26 mouse cellular contexts compared by ENCODE assay signal in genomic region chr8:123199864-123200263, GRCm38 (mm10). TPM values are rescaled to one million over a fixed set of nuclear protein-coding genes. Genes with fewer than 3 reads are reported as not detected.
DNase-seq lines count a peak whose midpoint lies in the region; ATAC-seq and TF ChIP-seq lines count a peak whose summit lies in the region.
"Had no signal": no experiment of that assay in that cellular context is flagged by ENCODE, and none has a peak within 500 bp of the region (broad histone marks: within the 10 kb centered on the region; RNA-seq: fewer than 3 reads in every experiment).

No protein-coding gene starts in this region.

- peak; percentile 33; the same call in 1 of the 2 replicates for TF ChIP-seq CTCF in lung, embryonic 14.5 days (IDR thresholded peaks at IDR 0.05; ENCODE audit: low read depth)
- TF ChIP-seq CTCF in lung, adult 2 months (IDR thresholded peaks at IDR 0.05; ENCODE audit: insufficient read depth, low read length) = no peak

- no peaks in the 10 kb centered on the region for H3K9me3 ChIP-seq in lung, embryonic 14.5 days (ENCODE audit: low read depth, low read length)
- H3K9me3 ChIP-seq in lung, embryonic 16.5 days (ENCODE audit: control insufficient read depth, low read length) = no peaks in the 10 kb centered on the region
- H3K9me3 ChIP-seq: embryonic facial prominence, embryonic 13.5 days; embryonic facial prominence, embryonic 15.5 days; forebrain, embryonic 10.5 days; forebrain, embryonic 12.5 days; G1E had no signal

- H3K27ac ChIP-seq in lung, embryonic 14.5 days (ENCODE audit: low read depth) = no peak overlapping the region
- H3K27ac ChIP-seq in lung, embryonic 16.5 days (ENCODE audit: low read length) = no peak overlapping the region
- H3K27ac ChIP-seq: embryonic facial prominence, embryonic 13.5 days; embryonic facial prominence, embryonic 15.5 days; forebrain, embryonic 10.5 days; forebrain, embryonic 12.5 days had no signal

- no peak overlapping the region for H3K4me2 ChIP-seq in lung, embryonic 14.5 days
- no peak overlapping the region for H3K4me2 ChIP-seq in lung, embryonic 16.5 days (ENCODE audit: low read depth, low read length)
- H3K4me2 ChIP-seq: embryonic facial prominence, embryonic 13.5 days; embryonic facial prominence, embryonic 15.5 days; forebrain, embryonic 12.5 days had no signal

- no peaks in the 10 kb centered on the region for H3K36me3 ChIP-seq in lung, embryonic 14.5 days (ENCODE audit: insufficient read depth)
- peaks cover 7% of the 10 kb centered on the region for H3K36me3 ChIP-seq in lung, embryonic 16.5 days (ENCODE audit: control insufficient read depth, insufficient read depth, low read length)

- no peaks in the 10 kb centered on the region for H3K27me3 ChIP-seq in lung, embryonic 14.5 days (ENCODE audit: insufficient read depth, low read length)
- no peaks in the 10 kb centered on the region for H3K27me3 ChIP-seq in lung, embryonic 16.5 days (ENCODE audit: control insufficient read depth, insufficient read depth, low read depth, low read length)
- H3K27me3 ChIP-seq: embryonic facial prominence, embryonic 13.5 days; embryonic facial prominence, embryonic 15.5 days had no signal

- DNase-seq in lung, embryonic 14.5 days = peak; percentile 70
- no peak for DNase-seq in lung, postnatal 25 days (ENCODE audit: low spot score)
- DNase-seq in lung, adult 18-20 months = no peak
- DNase-seq in lung, postnatal 10 days = peak; percentile 26
- no peak for DNase-seq in lung, adult 2 months
- no peak for DNase-seq in cerebellum, postnatal 14 days
- DNase-seq: adrenal gland, adult 8-10 months; adrenal gland, postnatal 14 days; adrenal gland, postnatal 36 days; cerebellum, adult 11-12 months; cerebellum, adult 2 months; cerebellum, adult 9-10 months; cerebellum, postnatal 10 days; cerebellum, postnatal 36 days; embryo, embryonic 11 days had no signal

- 27% methylated on average over 14 of the region's 14 CpGs for WGBS in lung, embryonic 14.5 days
- WGBS in lung, embryonic 16.5 days = 34% methylated on average over 14 of the region's 14 CpGs
- WGBS in lung, adult 2 months = 44% methylated on average over 14 of the region's 14 CpGs

- ATAC-seq in lung, embryonic 14.5 days (ENCODE audit: insufficient read depth) = peak; percentile 74
- peak; percentile 64 for ATAC-seq in lung, embryonic 16.5 days (ENCODE audit: low read depth)
- ATAC-seq: activated CD4-positive, CD25-positive, alpha-beta regulatory T cell, adult 4 months; forebrain, embryonic 14.5 days; forebrain, embryonic 16.5 days; Patski had no signal

- no peak overlapping the region for H3K9ac ChIP-seq in lung, embryonic 14.5 days
- H3K9ac ChIP-seq in lung, embryonic 16.5 days (ENCODE audit: low read length) = no peak overlapping the region
- H3K9ac ChIP-seq: embryonic facial prominence, embryonic 13.5 days; embryonic facial prominence, embryonic 15.5 days; forebrain, embryonic 12.5 days had no signal

- TF ChIP-seq POLR2A in lung, adult 2 months (IDR thresholded peaks at IDR 0.05; ENCODE audit: borderline replicate concordance, extremely low read depth, low read depth, low read length) = no peak

- H3K4me3 ChIP-seq in lung, embryonic 14.5 days (ENCODE audit: low read depth, low read length) = no peak overlapping the region
- no peak overlapping the region for H3K4me3 ChIP-seq in lung, embryonic 16.5 days (ENCODE audit: low read length)
- H3K4me3 ChIP-seq in lung, adult 2 months (replicated peaks; ENCODE audit: extremely low read depth, low read depth, low read length) = no peak overlapping the region
- H3K4me3 ChIP-seq: embryonic facial prominence, embryonic 13.5 days; embryonic facial prominence, embryonic 15.5 days; erythroblast, embryonic 14.5 days; forebrain, embryonic 10.5 days; forebrain, embryonic 12.5 days had no signal

- 0 out of 2 replicates have a peak, but pooled peaks cover 4% of the 10 kb centered on the region for H3K4me1 ChIP-seq in lung, embryonic 14.5 days (ENCODE audit: insufficient read depth)
- H3K4me1 ChIP-seq in lung, embryonic 16.5 days (replicated peaks; ENCODE audit: control insufficient read depth, insufficient read depth, low read length) = 0 out of 2 replicates have a peak, but pooled peaks cover 4% of the 10 kb centered on the region
- H3K4me1 ChIP-seq in lung, adult 2 months (ENCODE audit: control insufficient read depth, insufficient read depth, low read length) = no peaks in the 10 kb centered on the region
- H3K4me1 ChIP-seq: forebrain, embryonic 10.5 days; forebrain, embryonic 12.5 days had no signal

RNA-seq across cellular contexts. Expression of gene Chmp1a, which starts 12.7 kb away (rescaled TPM):
- polyA plus RNA-seq in lung, embryonic 14.5 days (2014; fragmentation: Nextera tagmentation; extraction: Ambion mirVana) = 102 and 108 TPM in 2 replicates
- 138 and 147 TPM in 2 replicates for polyA plus RNA-seq in lung, embryonic 16.5 days (2015; fragmentation: Nextera tagmentation; extraction: Ambion mirVana)
- 73.2 and 99.8 TPM in 2 replicates for polyA plus RNA-seq in lung, adult 2 months (2012; rRNA removed)

RNA-seq across cellular contexts. Expression of gene Spata33, which starts 12.8 kb away (rescaled TPM):
- polyA plus RNA-seq in lung, embryonic 14.5 days (2014; fragmentation: Nextera tagmentation; extraction: Ambion mirVana) = 3.1 and 4.8 TPM in 2 replicates
- polyA plus RNA-seq in lung, embryonic 16.5 days (2015; fragmentation: Nextera tagmentation; extraction: Ambion mirVana) = 6.7 and 7.1 TPM in 2 replicates
- 2.8 and 3.1 TPM in 2 replicates for polyA plus RNA-seq in lung, adult 2 months (2012; rRNA removed)
- polyA plus RNA-seq: activated CD4-positive, CD25-positive, alpha-beta regulatory T cell, adult 4 months had no signal

RNA-seq across cellular contexts. Expression of gene Dpep1, which starts 13.8 kb away (rescaled TPM):
- polyA plus RNA-seq in lung, embryonic 14.5 days (2014; fragmentation: Nextera tagmentation; extraction: Ambion mirVana) = 1.0 and 1.1 TPM in 2 replicates
- 15.4 and 20.9 TPM in 2 replicates for polyA plus RNA-seq in lung, embryonic 16.5 days (2015; fragmentation: Nextera tagmentation; extraction: Ambion mirVana)
- 210 and 267 TPM in 2 replicates for polyA plus RNA-seq in lung, adult 2 months (2012; rRNA removed)
- polyA plus RNA-seq: activated CD4-positive, CD25-positive, alpha-beta regulatory T cell, adult 4 months; erythroblast, embryonic 14.5 days; forebrain, embryonic 14.5 days; G1E; Patski had no signal

RNA-seq across cellular contexts. Expression of gene Cdk10, which starts 24.8 kb away (rescaled TPM):
- 33.2 and 36.3 TPM in 2 replicates for polyA plus RNA-seq in lung, embryonic 14.5 days (2014; fragmentation: Nextera tagmentation; extraction: Ambion mirVana)
- polyA plus RNA-seq in lung, embryonic 16.5 days (2015; fragmentation: Nextera tagmentation; extraction: Ambion mirVana) = 30.0 and 30.1 TPM in 2 replicates
- polyA plus RNA-seq in lung, adult 2 months (2012; rRNA removed) = 48.5 and 60.3 TPM in 2 replicates

RNA-seq across cellular contexts. Expression of gene Spata2l, which starts 36.2 kb away (rescaled TPM):
- 2.3 and 4.1 TPM in 2 replicates for polyA plus RNA-seq in lung, embryonic 14.5 days (2014; fragmentation: Nextera tagmentation; extraction: Ambion mirVana)
- 5.7 and 5.8 TPM in 2 replicates for polyA plus RNA-seq in lung, embryonic 16.5 days (2015; fragmentation: Nextera tagmentation; extraction: Ambion mirVana)
- 8.3 and 9.6 TPM in 2 replicates for polyA plus RNA-seq in lung, adult 2 months (2012; rRNA removed)

Comparison
In these comparisons a context has a peak if more than half of its experiments do, and no peak if none do; other contexts are left out.
1. DNase-seq: peak in lung, embryonic 14.5 days (single experiment) and lung, postnatal 10 days (single experiment); none in lung, postnatal 25 days (single experiment), lung, adult 18-20 months (0 of 2), lung, adult 2 months (single experiment) and cerebellum, postnatal 14 days (0 of 2).